Mouse (Mus musculus) lung, adult 2 months (tissue): ENCODE measurements around the gene Hp1bp3.

Experiments
- CTCF ChIP-seq: fragments of 200-500 bp; IDR thresholded peaks from 2 replicates; pipeline ENCODE4 v1.5.1; 2011; ENCODE audit warnings: mild to moderate bottlenecking, low read length, control low read depth; ENCODE audit not compliant: insufficient read depth
- POLR2A ChIP-seq: fragments of 200-500 bp; IDR thresholded peaks from 2 replicates; pipeline ENCODE4 v1.6.1; 2011; ENCODE audit warnings: low read depth, mild to moderate bottlenecking, control low read depth, low read length, borderline replicate concordance; ENCODE audit errors: extremely low read depth

DNA sequence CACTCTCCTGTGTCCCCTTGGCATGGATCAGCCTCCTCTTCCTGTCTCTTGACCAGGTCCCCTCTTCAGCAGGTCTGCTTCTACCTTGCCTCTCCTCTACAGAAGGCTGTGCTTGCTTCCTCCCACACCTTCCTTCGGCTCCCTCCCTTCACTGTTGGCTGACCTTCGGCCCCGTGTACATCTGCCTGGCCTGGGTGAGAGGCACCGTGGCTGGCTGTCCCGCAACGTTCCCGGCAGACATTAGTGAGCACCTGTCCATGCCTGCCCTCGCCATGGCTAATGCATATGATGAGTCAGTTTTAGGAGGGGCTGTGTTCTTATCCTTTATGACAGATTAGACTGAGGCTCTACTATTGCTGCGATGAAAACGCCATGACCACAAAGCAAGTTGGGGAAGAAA, 51.8 kb downstream of the Hp1bp3 start:
- no peak for TF ChIP-seq CTCF
- no peak for TF ChIP-seq POLR2A
